Mouse (Mus musculus) erythroblast, embryonic 14.5 days (primary cell): ENCODE data around the gene Tldc1. TPM values are rescaled to one million over a fixed set of nuclear protein-coding genes. Genes with fewer than 3 reads are reported as not detected.

ENCODE experiments used
- H3K27me3 ChIP-seq: 2 replicates; pipeline ENCODE4 v1.6.1; 2012; ENCODE audit warnings: inconsistent platforms; ENCODE audit not compliant: control insufficient read depth
- H3K36me3 ChIP-seq: 2 replicates; pipeline ENCODE4 v1.6.1; 2012; ENCODE audit warnings: mild to moderate bottlenecking, inconsistent platforms; ENCODE audit not compliant: control insufficient read depth
- H3K4me1 ChIP-seq: 2 replicates; pipeline ENCODE4 v1.6.1; 2012; ENCODE audit warnings: inconsistent platforms; ENCODE audit not compliant: control insufficient read depth
- H3K4me3 ChIP-seq: replicated peaks from 2 replicates; pipeline ENCODE3; 2012; ENCODE audit warnings: moderate library complexity, mild to moderate bottlenecking, inconsistent platforms
- H3K9me3 ChIP-seq: 2 replicates; pipeline ENCODE4 v1.6.1; 2012; ENCODE audit warnings: low read length, inconsistent platforms, mixed read lengths; ENCODE audit not compliant: control insufficient read depth
- GATA1 ChIP-seq: IDR thresholded peaks from 2 replicates; pipeline ENCODE4 v1.6.1; 2012; ENCODE audit warnings: low read length, inconsistent platforms, mixed read lengths
- TAL1 ChIP-seq: IDR thresholded peaks from 3 replicates; pipeline ENCODE4 v1.6.1; 2012; ENCODE audit warnings: low read length, inconsistent platforms, mixed read lengths
- polyA plus RNA-seq: library from polyadenylated mRNA; stranded (reverse); fragments of >175 nt; gene quantifications from 2 replicates; pipeline ENCODE4 v1.2.3, GENCODE M21; 2012

The Tldc1 gene
- polyA plus RNA-seq, 1 experiment = 0.09 TPM

- H3K36me3 ChIP-seq = no peaks in the 10 kb centered on the region
- H3K4me3 ChIP-seq = no peak overlapping the region
- H3K27me3 ChIP-seq = no peaks in the 10 kb centered on the region
- peaks cover 14% of the 10 kb centered on the region for H3K4me1 ChIP-seq
- no peaks in the 10 kb centered on the region for H3K9me3 ChIP-seq
- no peak for TF ChIP-seq TAL1
- no peak for TF ChIP-seq GATA1
Measured at GRCm38 (mm10) chr8:119722348-119722747, 55.9 kb downstream of the Tldc1 start.

- no peak overlapping the region for H3K4me3 ChIP-seq
- TF ChIP-seq GATA1 (no peak), TAL1 (no peak)
- H3K36me3 ChIP-seq = no peaks in the 10 kb centered on the region
- peaks cover 6% of the 10 kb centered on the region for H3K27me3 ChIP-seq
- H3K9me3 ChIP-seq = no peaks in the 10 kb centered on the region
- H3K4me1 ChIP-seq = no peaks in the 10 kb centered on the region
Measured at GRCm38 (mm10) chr8:119719011-119719501, 59.2 kb downstream of the Tldc1 start.

DNA sequence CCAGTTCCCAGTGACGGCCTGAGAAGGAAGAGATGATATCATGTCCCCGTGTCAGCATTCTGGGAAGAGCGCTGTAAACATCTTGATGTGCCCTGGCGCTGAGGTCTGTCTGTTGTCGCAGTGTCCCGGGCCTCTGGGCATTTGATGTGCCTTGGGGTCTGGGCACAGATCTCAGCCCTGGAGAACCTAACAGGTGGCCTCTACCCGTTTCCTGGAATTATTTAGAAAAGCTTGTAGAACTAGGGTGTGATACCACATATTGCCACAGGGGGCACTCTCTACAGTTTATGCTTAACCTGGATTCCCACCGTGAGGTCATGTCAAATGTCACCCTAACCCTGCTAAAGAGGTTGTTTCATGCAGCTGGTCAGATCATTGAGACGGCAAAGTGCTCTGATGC lies 60.5 kb downstream of the Tldc1 start:
- no peaks in the 10 kb centered on the region for H3K9me3 ChIP-seq
- H3K4me3 ChIP-seq = no peak overlapping the region
- H3K36me3 ChIP-seq = no peaks in the 10 kb centered on the region
- H3K4me1 ChIP-seq = no peaks in the 10 kb centered on the region
- TF ChIP-seq GATA1 (no peak), TAL1 (no peak)
- H3K27me3 ChIP-seq = peaks cover 6% of the 10 kb centered on the region

DNA sequence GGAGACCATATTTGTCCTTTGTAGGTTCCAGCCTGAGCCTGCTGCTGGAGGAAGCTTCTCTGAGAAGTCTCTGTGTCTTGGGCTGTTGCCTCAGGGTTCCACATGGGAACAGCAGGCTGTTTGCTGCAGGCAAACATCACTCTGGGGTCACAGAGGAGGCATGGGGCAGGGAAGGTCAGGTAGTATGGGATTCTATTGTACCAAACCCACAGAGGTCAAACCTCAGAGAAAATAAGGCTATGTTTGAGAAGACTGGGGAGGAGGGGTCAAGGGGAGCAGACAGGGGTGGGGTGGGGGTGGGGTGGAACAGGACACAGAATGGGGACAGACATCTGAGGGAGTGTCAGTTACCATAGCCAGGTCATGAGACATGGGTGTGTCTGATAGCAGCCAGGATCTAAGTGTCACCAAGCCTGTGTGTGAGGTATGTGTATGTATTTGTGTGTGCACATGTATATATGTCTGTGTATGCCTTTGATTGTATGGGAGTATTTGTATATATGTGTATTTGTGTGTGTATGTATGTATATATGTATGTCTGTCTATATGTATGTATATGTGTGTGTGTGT lies 61.4 kb downstream of the Tldc1 start:
- TF ChIP-seq TAL1 (no peak), GATA1 (no peak)
- Histone ChIP-seq H3K27me3 (peaks cover 6% of the 10 kb centered on the region), H3K36me3 (no peaks in the 10 kb centered on the region), H3K4me1 (no peaks in the 10 kb centered on the region), H3K9me3 (no peaks in the 10 kb centered on the region), H3K4me3 (no peak overlapping the region)

GRCm38 (mm10) chr8:119715221-119715620 lies 63.0 kb downstream of the Tldc1 start:
- Histone ChIP-seq H3K4me1 (no peaks in the 10 kb centered on the region), H3K9me3 (no peaks in the 10 kb centered on the region), H3K27me3 (peaks cover 6% of the 10 kb centered on the region), H3K36me3 (no peaks in the 10 kb centered on the region), H3K4me3 (no peak overlapping the region)
- TF ChIP-seq GATA1 (no peak), TAL1 (no peak)

DNA sequence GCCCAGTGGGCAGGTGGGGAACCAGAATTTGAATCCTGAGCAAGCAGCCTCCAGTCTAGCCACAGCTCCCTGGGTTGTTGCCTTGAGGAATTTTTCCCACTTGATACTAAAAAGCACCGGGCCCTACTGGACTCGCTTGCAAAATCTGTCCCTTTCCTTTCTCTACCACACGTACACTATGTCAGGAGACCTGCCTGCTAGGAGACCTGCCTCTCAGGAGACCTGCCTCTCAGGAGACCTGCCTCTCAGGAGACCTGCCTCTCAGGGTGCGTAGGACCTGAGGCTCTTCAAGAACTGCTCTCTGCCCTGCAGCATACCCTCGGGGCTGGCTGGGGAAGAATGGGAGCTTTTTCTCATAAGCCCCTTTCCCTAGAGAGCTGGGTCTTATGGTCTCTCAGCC lies 64.8 kb downstream of the Tldc1 start:
- H3K4me3 ChIP-seq = no peak overlapping the region
- H3K9me3 ChIP-seq = no peaks in the 10 kb centered on the region
- no peak for TF ChIP-seq GATA1
- TF ChIP-seq TAL1 = no peak
- H3K4me1 ChIP-seq = no peaks in the 10 kb centered on the region
- peaks cover 6% of the 10 kb centered on the region for H3K27me3 ChIP-seq
- no peaks in the 10 kb centered on the region for H3K36me3 ChIP-seq

DNA sequence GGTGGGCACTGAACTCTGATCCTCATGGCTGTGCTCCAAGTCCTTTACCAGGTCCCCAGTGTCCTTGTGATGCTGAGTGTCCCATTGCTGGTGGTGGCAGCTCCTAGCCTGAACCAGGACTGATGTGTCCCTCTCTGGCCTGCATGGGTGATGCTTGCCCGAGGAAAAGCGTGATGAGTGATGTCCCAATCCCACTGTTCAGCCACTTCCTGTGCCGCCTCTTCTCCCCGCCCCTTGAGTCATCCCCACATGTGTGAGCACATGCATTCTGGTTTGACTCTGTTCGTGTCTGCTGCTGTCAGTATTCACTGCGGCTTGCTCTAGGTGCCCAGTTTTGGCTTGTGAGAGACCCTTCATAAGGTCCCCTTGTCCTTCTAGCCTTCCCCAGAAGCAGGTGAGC lies 66.0 kb downstream of the Tldc1 start:
- TF ChIP-seq GATA1 (no peak), TAL1 (no peak)
- Histone ChIP-seq H3K36me3 (no peaks in the 10 kb centered on the region), H3K27me3 (peaks cover 6% of the 10 kb centered on the region), H3K9me3 (no peaks in the 10 kb centered on the region), H3K4me1 (no peaks in the 10 kb centered on the region), H3K4me3 (no peak overlapping the region)

Other genes with a start within 250 kb of the Tldc1 start
- 9.2 and 13.4 TPM in 2 replicates for gene Mbtps1, start 219.7 kb downstream of the Tldc1 start, polyA plus RNA-seq
- gene Hsdl1, start 203.2 kb downstream of the Tldc1 start, polyA plus RNA-seq = 0.80 and 1.4 TPM in 2 replicates
- gene Dnaaf1, start 203.2 kb downstream of the Tldc1 start, polyA plus RNA-seq = not detected in 2 replicates
- gene Taf1c, start 173.2 kb downstream of the Tldc1 start, polyA plus RNA-seq = 1.8 and 2.2 TPM in 2 replicates
- not detected in 2 replicates for gene Adad2, start 165.7 kb downstream of the Tldc1 start, polyA plus RNA-seq
- gene Kcng4, start 142.7 kb downstream of the Tldc1 start, polyA plus RNA-seq = not detected in 2 replicates
- not detected in 2 replicates for gene Wfdc1, start 112.1 kb downstream of the Tldc1 start, polyA plus RNA-seq
- not detected in 2 replicates for gene Atp2c2, start 78.4 kb downstream of the Tldc1 start, polyA plus RNA-seq
- gene Cotl1, start 62.1 kb upstream of the Tldc1 start, polyA plus RNA-seq = 2.6 and 3.7 TPM in 2 replicates
- 0.02 and 0.12 TPM in 2 replicates for gene Klhl36, start 83.8 kb upstream of the Tldc1 start, polyA plus RNA-seq
- 7.6 and 8.3 TPM in 2 replicates for gene Usp10, start 131.9 kb upstream of the Tldc1 start, polyA plus RNA-seq
- gene Gm20388, start 132.4 kb upstream of the Tldc1 start, polyA plus RNA-seq = 0.36 TPM in 1 of 2 replicates, not detected in the other
- not detected in 2 replicates for gene Crispld2, start 214.0 kb upstream of the Tldc1 start, polyA plus RNA-seq